Mouse (Mus musculus) heart, postnatal 4 days (tissue): ENCODE measurements around the gene Kcnk7. TPM values are rescaled to one million over a fixed set of nuclear protein-coding genes. Genes with fewer than 3 reads are reported as not detected.
"Not testable (repeated sequence)": the region's sequence is repeated elsewhere in the genome, so short reads cannot be mapped to it uniquely, and the experiment has no call there.

Experiments
- DNase-seq: peaks from one replicate; pipeline ENCODE4 v3.0.0; 2021
- total RNA-seq, 2 experiments: library from RNA; stranded (reverse); gene quantifications; 2 replicates each; pipeline ENCODE4 v1.2.3; 2021

The Kcnk7 gene
- not detected for total RNA-seq

GRCm38 (mm10) chr19:5704163-5704800 is at the start of gene Kcnk7:
Kcnk7 (plus strand) TSS chr19:5704367.
- DNase-seq, result no peak

GRCm38 (mm10) chr19:5654720-5655298 is 49.4 kb upstream of the Kcnk7 start:
- no peak for DNase-seq

- DNase-seq, result peak; percentile 42
Measured at GRCm38 (mm10) chr19:5660942-5661751, 43.0 kb upstream of the Kcnk7 start.

GRCm38 (mm10) chr19:5662310-5662709 is 41.9 kb upstream of the Kcnk7 start:
- DNase-seq, result no peak

- peak; percentile 96 for DNase-seq
Measured at GRCm38 (mm10) chr19:5662981-5663913, 40.9 kb upstream of the Kcnk7 start, which contains the start of gene Sipa1. Sipa1 (minus strand) TSS chr19:5663707.

GRCm38 (mm10) chr19:5664669-5665257 is 39.4 kb upstream of the Kcnk7 start:
- DNase-seq, result no peak

GRCm38 (mm10) chr19:5665465-5665864 is 38.7 kb upstream of the Kcnk7 start:
- DNase-seq, result no peak

GRCm38 (mm10) chr19:5666386-5666785 is 37.8 kb upstream of the Kcnk7 start:
- no peak for DNase-seq

- DNase-seq, result no peak
Measured at GRCm38 (mm10) chr19:5668372-5668771, 35.8 kb upstream of the Kcnk7 start.

GRCm38 (mm10) chr19:5680432-5680831 is 23.7 kb upstream of the Kcnk7 start:
- DNase-seq, result no peak

GRCm38 (mm10) chr19:5684236-5684635 is 19.9 kb upstream of the Kcnk7 start:
- DNase-seq, result no peak

GRCm38 (mm10) chr19:5684985-5685384 is 19.2 kb upstream of the Kcnk7 start:
- no peak for DNase-seq

GRCm38 (mm10) chr19:5685431-5685830 is 18.7 kb upstream of the Kcnk7 start:
- no peak for DNase-seq

- DNase-seq, result no peak
Measured at GRCm38 (mm10) chr19:5685861-5686260, 18.3 kb upstream of the Kcnk7 start.

- no peak for DNase-seq
Measured at GRCm38 (mm10) chr19:5686437-5686836, 17.7 kb upstream of the Kcnk7 start.

GRCm38 (mm10) chr19:5686954-5687353 is 17.2 kb upstream of the Kcnk7 start:
- not testable (repeated sequence) for DNase-seq

- no peak for DNase-seq
Measured at GRCm38 (mm10) chr19:5687738-5688137, 16.4 kb upstream of the Kcnk7 start.

GRCm38 (mm10) chr19:5688200-5689087 is 15.7 kb upstream of the Kcnk7 start, which contains the start of the genes Map3k11 and Pcnx3:
Map3k11 (plus strand) TSS chr19:5688742.
Pcnx3 (minus strand) TSS chr19:5688908.
- peak; percentile 97 for DNase-seq

GRCm38 (mm10) chr19:5689088-5689428 is 15.1 kb upstream of the Kcnk7 start:
- no peak for DNase-seq

- DNase-seq, result peak; percentile 89
Measured at GRCm38 (mm10) chr19:5689565-5690342, 14.4 kb upstream of the Kcnk7 start.
